Mouse (Mus musculus) lung, embryonic 16.5 days (tissue): ENCODE data around the gene Olfr231. TPM values are rescaled to one million over a fixed set of nuclear protein-coding genes. Genes with fewer than 3 reads are reported as not detected.

Source experiments
- ATAC-seq: fragments of 200-750 bp; cut with Nextera tagmentation; 2 replicates; pipeline ENCODE4 v1.8.0; 2017; ENCODE audit warnings: low read depth, mild to moderate bottlenecking, moderate library complexity
- H3K27ac ChIP-seq: fragments of 300-500 bp; sonication (generic); 2 replicates; pipeline ENCODE4 v1.5.1; 2014; ENCODE audit warnings: mild to moderate bottlenecking, control low read depth, low read length
- H3K27me3 ChIP-seq: fragments of 300-500 bp; sonication (generic); 2 replicates; pipeline ENCODE4 v1.6.1; 2014; ENCODE audit warnings: low read depth, low read length, mixed read lengths; ENCODE audit not compliant: control insufficient read depth, insufficient read depth
- H3K36me3 ChIP-seq: fragments of 300-500 bp; sonication (generic); 2 replicates; pipeline ENCODE4 v1.6.1; 2014; ENCODE audit warnings: low read length; ENCODE audit not compliant: control insufficient read depth, insufficient read depth
- H3K4me1 ChIP-seq: fragments of 300-500 bp; sonication (generic); replicated peaks from 2 replicates; pipeline ENCODE4 v1.6.1; 2014; ENCODE audit warnings: low read length, mixed read lengths; ENCODE audit not compliant: control insufficient read depth, insufficient read depth
- H3K4me2 ChIP-seq: fragments of 300-500 bp; sonication (generic); 2 replicates; pipeline ENCODE4 v1.6.1; 2014; ENCODE audit warnings: low read depth, low read length, control low read depth
- H3K4me3 ChIP-seq: fragments of 300-500 bp; sonication (generic); 2 replicates; pipeline ENCODE4 v1.5.1; 2014; ENCODE audit warnings: mild to moderate bottlenecking, low read length, control low read depth
- H3K9ac ChIP-seq: fragments of 300-500 bp; sonication (generic); 2 replicates; pipeline ENCODE4 v1.6.1; 2014; ENCODE audit warnings: low read length, control low read depth
- H3K9me3 ChIP-seq: fragments of 300-500 bp; sonication (generic); 2 replicates; pipeline ENCODE4 v1.6.1; 2016; ENCODE audit warnings: low read length; ENCODE audit not compliant: control insufficient read depth
- WGBS: fragments of 180-500 bp; shearing (Covaris S2); extraction: QIAGEN DNeasy Blood & Tissue Kit; methylation state at CpG from one replicate; pipeline ENCODE4 v1.1.7; 2014; 5-methylcytosine and 5-hydroxymethylcytosine counted together
- polyA plus RNA-seq: library from polyadenylated mRNA; unstranded; fragments of >200 nt; fragmentation: Nextera tagmentation; extraction: Ambion mirVana; gene quantifications from 2 replicates; pipeline ENCODE4 v1.2.1, GENCODE M21; 2015

Olfr231 gene
- not detected in 2 replicates for polyA plus RNA-seq

GRCm38 (mm10) chr1:174121062-174121461 is at the start of gene Olfr231:
Gene Olfr231 (minus strand): TSS chr1:174121162.
- H3K36me3 ChIP-seq: no peaks in the 10 kb centered on the region
- H3K4me1 ChIP-seq: no peaks in the 10 kb centered on the region
- no peak for ATAC-seq
- no peak within 1 kb of the TSS for H3K27ac ChIP-seq
- 42% methylated on average over 2 of the region's 2 CpGs for WGBS
- H3K4me3 ChIP-seq: no peak within 1 kb of the TSS
- no peak within 1 kb of the TSS for H3K9ac ChIP-seq
- H3K9me3 ChIP-seq: no peaks in the 10 kb centered on the region
- no peaks in the 10 kb centered on the region for H3K27me3 ChIP-seq
- H3K4me2 ChIP-seq: no peak within 1 kb of the TSS

- no peak overlapping the region for H3K9ac ChIP-seq
- no peaks in the 10 kb centered on the region for H3K9me3 ChIP-seq
- H3K4me1 ChIP-seq: no peaks in the 10 kb centered on the region
- no peak for ATAC-seq
- no peaks in the 10 kb centered on the region for H3K36me3 ChIP-seq
- H3K27me3 ChIP-seq: no peaks in the 10 kb centered on the region
- no peak overlapping the region for H3K27ac ChIP-seq
- no peak overlapping the region for H3K4me2 ChIP-seq
- H3K4me3 ChIP-seq: no peak overlapping the region
These were observed 48.1 kb upstream of the Olfr231 start for GRCm38 (mm10) chr1:174169024-174169423.

- Histone ChIP-seq H3K27ac (no peak overlapping the region), H3K4me1 (no peaks in the 10 kb centered on the region), H3K4me2 (no peak overlapping the region), H3K27me3 (no peaks in the 10 kb centered on the region), H3K9me3 (no peaks in the 10 kb centered on the region), H3K36me3 (no peaks in the 10 kb centered on the region), H3K9ac (no peak overlapping the region), H3K4me3 (no peak overlapping the region)
- 87% methylated on average over 10 of the region's 10 CpGs for WGBS
- ATAC-seq: no peak
These were observed 38.1 kb upstream of the Olfr231 start for GRCm38 (mm10) chr1:174159095-174159494.

GRCm38 (mm10) chr1:174158512-174158911 is 37.5 kb upstream of the Olfr231 start:
- H3K4me1 ChIP-seq: no peaks in the 10 kb centered on the region
- WGBS: 80% methylated on average over 1 of the region's 1 CpGs
- H3K27ac ChIP-seq: no peak overlapping the region
- no peak overlapping the region for H3K9ac ChIP-seq
- no peaks in the 10 kb centered on the region for H3K36me3 ChIP-seq
- no peaks in the 10 kb centered on the region for H3K27me3 ChIP-seq
- no peak for ATAC-seq
- no peak overlapping the region for H3K4me3 ChIP-seq
- H3K4me2 ChIP-seq: no peak overlapping the region
- no peaks in the 10 kb centered on the region for H3K9me3 ChIP-seq

GRCm38 (mm10) chr1:174157622-174158021 is 36.7 kb upstream of the Olfr231 start:
- WGBS: 66% methylated on average over 3 of the region's 3 CpGs

GRCm38 (mm10) chr1:174155333-174155732 is 34.4 kb upstream of the Olfr231 start, which contains the start of gene Olfr420:
Gene Olfr420 (plus strand): TSS chr1:174155633.
- H3K36me3 ChIP-seq: no peaks in the 10 kb centered on the region
- no peak within 1 kb of the TSS for H3K9ac ChIP-seq
- 64% methylated on average over 1 of the region's 1 CpGs for WGBS
- H3K27me3 ChIP-seq: no peaks in the 10 kb centered on the region
- H3K4me1 ChIP-seq: no peaks in the 10 kb centered on the region
- ATAC-seq: no peak
- H3K4me2 ChIP-seq: no peak within 1 kb of the TSS
- H3K4me3 ChIP-seq: no peak within 1 kb of the TSS
- no peak within 1 kb of the TSS for H3K27ac ChIP-seq
- H3K9me3 ChIP-seq: no peaks in the 10 kb centered on the region

More at GRCm38 (mm10) chr1:174157622-174158021, 36.7 kb upstream of the Olfr231 start:
- Histone ChIP-seq H3K36me3 (no peaks in the 10 kb centered on the region), H3K27ac (no peak overlapping the region), H3K9me3 (no peaks in the 10 kb centered on the region), H3K9ac (no peak overlapping the region), H3K4me1 (no peaks in the 10 kb centered on the region), H3K27me3 (no peaks in the 10 kb centered on the region), H3K4me2 (no peak overlapping the region), H3K4me3 (no peak overlapping the region)
- no peak for ATAC-seq

- 84% methylated on average over 2 of the region's 2 CpGs for WGBS
- no peaks in the 10 kb centered on the region for H3K36me3 ChIP-seq
- no peak overlapping the region for H3K4me3 ChIP-seq
- H3K27me3 ChIP-seq: no peaks in the 10 kb centered on the region
- H3K4me2 ChIP-seq: no peak overlapping the region
- H3K4me1 ChIP-seq: no peaks in the 10 kb centered on the region
- H3K9ac ChIP-seq: no peak overlapping the region
- H3K27ac ChIP-seq: no peak overlapping the region
- H3K9me3 ChIP-seq: no peaks in the 10 kb centered on the region
- no peak for ATAC-seq
These were observed 28.3 kb upstream of the Olfr231 start for GRCm38 (mm10) chr1:174149289-174149688.

- Histone ChIP-seq H3K9ac (no peak overlapping the region), H3K4me1 (no peaks in the 10 kb centered on the region), H3K4me3 (no peak overlapping the region), H3K27me3 (no peaks in the 10 kb centered on the region), H3K27ac (no peak overlapping the region), H3K9me3 (no peaks in the 10 kb centered on the region), H3K36me3 (no peaks in the 10 kb centered on the region), H3K4me2 (no peak overlapping the region)
- 56% methylated on average over 1 of the region's 1 CpGs for WGBS
- ATAC-seq: no peak
These were observed 25.7 kb upstream of the Olfr231 start for GRCm38 (mm10) chr1:174146696-174147095.

- Histone ChIP-seq H3K9ac (no peak overlapping the region), H3K36me3 (no peaks in the 10 kb centered on the region), H3K4me1 (no peaks in the 10 kb centered on the region), H3K9me3 (no peaks in the 10 kb centered on the region), H3K4me3 (no peak overlapping the region), H3K4me2 (no peak overlapping the region), H3K27ac (no peak overlapping the region), H3K27me3 (no peaks in the 10 kb centered on the region)
- 63% methylated on average over 2 of the region's 2 CpGs for whole genome bisulfite sequencing
- no peak for ATAC-seq
These were observed 20.4 kb upstream of the Olfr231 start for GRCm38 (mm10) chr1:174141384-174141783.

- Histone ChIP-seq H3K27me3 (no peaks in the 10 kb centered on the region), H3K9me3 (no peaks in the 10 kb centered on the region), H3K9ac (no peak overlapping the region), H3K4me1 (no peaks in the 10 kb centered on the region), H3K36me3 (no peaks in the 10 kb centered on the region), H3K4me3 (no peak overlapping the region), H3K4me2 (no peak overlapping the region), H3K27ac (no peak overlapping the region)
- WGBS: 75% methylated on average over 3 of the region's 3 CpGs
- no peak for ATAC-seq
These were observed 11.0 kb upstream of the Olfr231 start for GRCm38 (mm10) chr1:174131999-174132398.
